Mouse (Mus musculus): ENCODE results near the gene Olfr206. TPM values are rescaled to one million over a fixed set of nuclear protein-coding genes. Genes with fewer than 3 reads are reported as not detected.

The Olfr206 gene
- total RNA-seq (2023) = not detected in 2 replicates

GRCm38 (mm10) chr16:59349146-59349545, at the start of gene Olfr206:
Gene Olfr206 (minus strand): TSS chr16:59349246.

GRCm38 (mm10) chr16:59363893-59364292, 14.8 kb upstream of the Olfr206 start, which contains the start of gene Olfr209:
Gene Olfr209 (minus strand): TSS chr16:59363993.

GRCm38 (mm10) chr16:59331038-59331437, 18.0 kb downstream of the Olfr206 start, which contains the start of gene Olfr205:
Gene Olfr205 (minus strand): TSS chr16:59331138.

GRCm38 (mm10) chr16:59318148-59318547, 30.9 kb downstream of the Olfr206 start, which contains the start of gene Olfr204:
Gene Olfr204 (minus strand): TSS chr16:59318248.

GRCm38 (mm10) chr16:59298581-59298980, 50.5 kb downstream of the Olfr206 start, which contains the start of gene Olfr203:
Gene Olfr203 (plus strand): TSS chr16:59298881.

Other genes with a start within 250 kb of the Olfr206 start
- not detected in 2 replicates for gene Olfr193, start 237.4 kb downstream of the Olfr206 start, total RNA-seq (2023)
- not detected in 2 replicates for gene Olfr194, start 228.2 kb downstream of the Olfr206 start, total RNA-seq (2023)
- gene Olfr195, start 202.2 kb downstream of the Olfr206 start, total RNA-seq (2023) = not detected in 2 replicates
- gene Olfr196, start 178.8 kb downstream of the Olfr206 start, total RNA-seq (2023) = not detected in 2 replicates
- not detected in 2 replicates for gene Olfr198, start 145.7 kb downstream of the Olfr206 start, total RNA-seq (2023)
- not detected in 2 replicates for gene Olfr199, start 129.5 kb downstream of the Olfr206 start, total RNA-seq (2023)
- not detected in 2 replicates for gene Olfr201, start 76.6 kb downstream of the Olfr206 start, total RNA-seq (2023)
- not detected in 2 replicates for gene Olfr202, start 62.5 kb downstream of the Olfr206 start, total RNA-seq (2023)
- not detected in 2 replicates for gene Olfr203, start 50.4 kb downstream of the Olfr206 start, total RNA-seq (2023)
- gene Olfr204, start 31.0 kb downstream of the Olfr206 start, total RNA-seq (2023) = not detected in 2 replicates
- not detected in 2 replicates for gene Olfr205, start 18.1 kb downstream of the Olfr206 start, total RNA-seq (2023)
- gene Olfr209, start 14.7 kb upstream of the Olfr206 start, total RNA-seq (2023) = not detected in 2 replicates
- gene Gabrr3, start 58.1 kb upstream of the Olfr206 start, total RNA-seq (2023) = not detected in 2 replicates
- gene Riox2, start 122.5 kb upstream of the Olfr206 start, total RNA-seq (2023) = 12.0 and 16.5 TPM in 2 replicates

All from neutrophil, adult 65 days (primary cell).